Mouse (Mus musculus) megakaryocyte, adult 5-6 weeks (primary cell): ENCODE measurements around the gene Foxo6. TPM values are rescaled to one million over a fixed set of nuclear protein-coding genes. Genes with fewer than 3 reads are reported as not detected.

ENCODE experiments used
- ATAC-seq: 2 replicates; pipeline ENCODE4 v1.8.0; 2016; ENCODE audit warnings: mild to moderate bottlenecking, inconsistent platforms; ENCODE audit not compliant: poor library complexity, severe bottlenecking
- total RNA-seq, 2 experiments: library from RNA; stranded (forward) in 1 of 2; stranded (reverse) in 1 of 2; fragments of 153-499, 151-499 nt in 1 of 2; fragments of 221-1000, 200-1000 nt in 1 of 2; gene quantifications; 2 replicates each; pipeline versions ENCODE4 v1.2.3 to v1.2.4; 2015 to 2017

Gene Foxo6
- total RNA-seq, 2 experiments from 2014 or later: not detected

- ATAC-seq: no peak
Measured at GRCm38 (mm10) chr4:120285223-120285622, 1.9 kb downstream of the Foxo6 start.

- no peak for ATAC-seq
Measured at GRCm38 (mm10) chr4:120284187-120284586, 3.0 kb downstream of the Foxo6 start.

- ATAC-seq: no peak; the same call in 1 of the 2 replicates
Measured at GRCm38 (mm10) chr4:120283141-120283540, 4.0 kb downstream of the Foxo6 start.

GRCm38 (mm10) chr4:120282568-120283091 is 4.5 kb downstream of the Foxo6 start:
- no peak for ATAC-seq

- ATAC-seq: no peak
Measured at GRCm38 (mm10) chr4:120281011-120281410, 6.1 kb downstream of the Foxo6 start.

GRCm38 (mm10) chr4:120280432-120280831 is 6.7 kb downstream of the Foxo6 start:
- ATAC-seq: no peak

GRCm38 (mm10) chr4:120277255-120277928 is 9.8 kb downstream of the Foxo6 start:
- no peak for ATAC-seq

- no peak for ATAC-seq
Measured at GRCm38 (mm10) chr4:120275487-120275886, 11.7 kb downstream of the Foxo6 start.

GRCm38 (mm10) chr4:120273594-120273993 is 13.6 kb downstream of the Foxo6 start:
- no peak for ATAC-seq

- no peak for ATAC-seq
Measured at GRCm38 (mm10) chr4:120271886-120272580, 15.1 kb downstream of the Foxo6 start.

GRCm38 (mm10) chr4:120271208-120271607 is 15.9 kb downstream of the Foxo6 start:
- ATAC-seq: no peak

- ATAC-seq: no peak
Measured at GRCm38 (mm10) chr4:120270937-120271199, 16.3 kb downstream of the Foxo6 start.

- ATAC-seq: no peak
Measured at GRCm38 (mm10) chr4:120270148-120270936, 16.8 kb downstream of the Foxo6 start.

GRCm38 (mm10) chr4:120269426-120269825 is 17.7 kb downstream of the Foxo6 start:
- no peak for ATAC-seq

- ATAC-seq: no peak
Measured at GRCm38 (mm10) chr4:120268214-120269061, 18.7 kb downstream of the Foxo6 start.

GRCm38 (mm10) chr4:120267683-120268082 is 19.5 kb downstream of the Foxo6 start:
- ATAC-seq: no peak

- no peak for ATAC-seq
Measured at GRCm38 (mm10) chr4:120267136-120267535, 20.0 kb downstream of the Foxo6 start.

- ATAC-seq: no peak
Measured at GRCm38 (mm10) chr4:120264105-120264504, 23.0 kb downstream of the Foxo6 start.

- no peak for ATAC-seq
Measured at GRCm38 (mm10) chr4:120262726-120263125, 24.4 kb downstream of the Foxo6 start.

- no peak for ATAC-seq
Measured at GRCm38 (mm10) chr4:120262206-120262605, 24.9 kb downstream of the Foxo6 start.
